Mouse (Mus musculus) layer of hippocampus, postnatal 25 days (tissue): ENCODE results near the gene Krt7. TPM values are rescaled to one million over a fixed set of nuclear protein-coding genes. Genes with fewer than 3 reads are reported as not detected.

Experiments
- DNase-seq, 2 experiments: peaks; one replicate each; pipeline ENCODE4 v3.0.0; 2022; ENCODE audit warnings: mixed read lengths in 2 of 2, low spot score in 1 of 2; ENCODE audit errors: extremely low spot score in 1 of 2
- total RNA-seq, 2 experiments: library from RNA; stranded (reverse); gene quantifications; 2 replicates each; pipeline ENCODE4 v1.2.3; 2021

The Krt7 gene
- total RNA-seq, 2 experiments from 2014 or later, result not detected

GRCm38 (mm10) chr15:101375956-101376775 lies 34.7 kb upstream of the Krt7 start:
- DNase-seq, result no peak

GRCm38 (mm10) chr15:101376776-101377061 lies 34.1 kb upstream of the Krt7 start:
- no peak for DNase-seq

GRCm38 (mm10) chr15:101378646-101379045 lies 32.2 kb upstream of the Krt7 start:
- no peak for DNase-seq

GRCm38 (mm10) chr15:101381758-101382157 lies 29.1 kb upstream of the Krt7 start:
- DNase-seq, result no peak

- DNase-seq, result no peak
These were observed 28.0 kb upstream of the Krt7 start for GRCm38 (mm10) chr15:101382811-101383210.

GRCm38 (mm10) chr15:101384610-101385009 lies 26.2 kb upstream of the Krt7 start:
- no peak for DNase-seq

GRCm38 (mm10) chr15:101385064-101385463 lies 25.8 kb upstream of the Krt7 start:
- no peak for DNase-seq

GRCm38 (mm10) chr15:101387176-101387575 lies 23.7 kb upstream of the Krt7 start:
- DNase-seq, result no peak

GRCm38 (mm10) chr15:101388034-101388541 lies 22.8 kb upstream of the Krt7 start:
- DNase-seq, result no peak

- DNase-seq, result no peak
These were observed 20.6 kb upstream of the Krt7 start for GRCm38 (mm10) chr15:101390203-101390602.

- DNase-seq, result no peak
These were observed 18.6 kb upstream of the Krt7 start for GRCm38 (mm10) chr15:101392251-101392650.

GRCm38 (mm10) chr15:101394908-101395307 lies 15.9 kb upstream of the Krt7 start:
- DNase-seq, result no peak

GRCm38 (mm10) chr15:101396466-101396865 lies 14.4 kb upstream of the Krt7 start:
- no peak for DNase-seq

GRCm38 (mm10) chr15:101396921-101397320 lies 13.9 kb upstream of the Krt7 start:
- no peak for DNase-seq

GRCm38 (mm10) chr15:101397683-101398082 lies 13.2 kb upstream of the Krt7 start:
- no peak for DNase-seq

- no peak for DNase-seq
These were observed 12.6 kb upstream of the Krt7 start for GRCm38 (mm10) chr15:101398269-101398668.

- DNase-seq, result no peak
These were observed 1.3 kb downstream of the Krt7 start for GRCm38 (mm10) chr15:101412188-101412587.

- DNase-seq, result no peak
These were observed 3.2 kb downstream of the Krt7 start for GRCm38 (mm10) chr15:101413916-101414635.

- DNase-seq, result no peak
These were observed 4.1 kb downstream of the Krt7 start for GRCm38 (mm10) chr15:101414807-101415565.

GRCm38 (mm10) chr15:101418950-101419349 lies 8.1 kb downstream of the Krt7 start:
- DNase-seq, result no peak

GRCm38 (mm10) chr15:101420903-101421302 lies 10.1 kb downstream of the Krt7 start:
- DNase-seq, result no peak
